Mouse (Mus musculus) liver, embryonic 14.5 days (tissue): Measurements from ENCODE around the gene Sh3bgrl.

Source experiments
- CTCF ChIP-seq: IDR thresholded peaks from 2 replicates; pipeline ENCODE4 v1.5.1; 2016; ENCODE audit warnings: antibody characterized with exemption, low read depth, control low read depth
- EP300 ChIP-seq: IDR thresholded peaks from 2 replicates; pipeline ENCODE4 v1.6.1; 2016; ENCODE audit warnings: antibody characterized with exemption, low read depth

GRCm38 (mm10) chrX:109119829-109120826 is 25.0 kb downstream of the Sh3bgrl start:
- TF ChIP-seq CTCF (no peak), EP300 (no peak)
